Mouse (Mus musculus) MEL (cell line): ENCODE results near the gene Vav2. TPM values are rescaled to one million over a fixed set of nuclear protein-coding genes. Genes with fewer than 3 reads are reported as not detected.
A peak's percentile ranks its signal among the peaks of the same experiment; 100 is the strongest.

Experiments used
- DNase-seq: peaks from one replicate; pipeline ENCODE4 v3.0.0; 2011; ENCODE audit warnings: low read depth, low spot score
- H3K27ac ChIP-seq: 2 replicates; pipeline ENCODE4 v1.5.1; 2012; ENCODE audit warnings: low read depth, mild to moderate bottlenecking, control low read depth, low read length, moderate library complexity; ENCODE audit not compliant: control insufficient read depth
- H3K27me3 ChIP-seq, 2 experiments: fragments of 150-350 bp in 1 of 2; sonication (generic) in 1 of 2; 2 replicates each; pipeline ENCODE4 v1.6.1; 2012; ENCODE audit warnings: low read length in 2 of 2, mild to moderate bottlenecking in 2 of 2, improper control_type of control experiment in 1 of 2, moderate library complexity in 1 of 2; ENCODE audit not compliant: insufficient read depth in 2 of 2, control insufficient read depth in 1 of 2
- H3K36me3 ChIP-seq, 2 experiments: 2 replicates each; pipeline ENCODE4 v1.6.1; 2012 to 2014; ENCODE audit warnings: low read length in 2 of 2, improper control_type of control experiment in 1 of 2, inconsistent platforms in 1 of 2, mild to moderate bottlenecking in 1 of 2; ENCODE audit not compliant: insufficient read depth in 2 of 2, control insufficient read depth in 1 of 2
- H3K4me1 ChIP-seq, 2 experiments: fragments of 150-350 bp in 1 of 2; sonication (generic) in 1 of 2; 2 replicates each; pipeline ENCODE4 v1.6.1; 2012; ENCODE audit warnings: low read length in 2 of 2, improper control_type of control experiment in 1 of 2, mild to moderate bottlenecking in 1 of 2; ENCODE audit not compliant: insufficient read depth in 2 of 2, control insufficient read depth in 1 of 2
- H3K4me3 ChIP-seq, 2 experiments: fragments of 150-350 bp in 1 of 2; sonication (generic) in 1 of 2; 2 replicates each; pipeline ENCODE4 v1.5.1; 2012; ENCODE audit warnings: low read depth in 2 of 2, low read length in 2 of 2, mild to moderate bottlenecking in 2 of 2, moderate library complexity in 2 of 2, control low read depth in 1 of 2, improper control_type of control experiment in 1 of 2; ENCODE audit not compliant: control insufficient read depth in 1 of 2, insufficient read depth in 1 of 2
- H3K79me2 ChIP-seq: 2 replicates; pipeline ENCODE4 v1.6.1; 2012; ENCODE audit warnings: mild to moderate bottlenecking, low read length, moderate library complexity; ENCODE audit not compliant: control insufficient read depth, poor library complexity, insufficient read depth
- H3K9ac ChIP-seq: 2 replicates; pipeline ENCODE4 v1.6.1; 2012; ENCODE audit warnings: low read depth, mild to moderate bottlenecking, control low read depth, low read length, moderate library complexity; ENCODE audit not compliant: control insufficient read depth, poor library complexity, severe bottlenecking
- H3K9me3 ChIP-seq: fragments of 150-350 bp; sonication (generic); replicated peaks from 2 replicates; pipeline ENCODE4 v1.6.1; 2012; ENCODE audit warnings: mild to moderate bottlenecking, low read length, improper control_type of control experiment, moderate library complexity; ENCODE audit not compliant: insufficient read depth
- CHD1 ChIP-seq: IDR thresholded peaks from 2 replicates; pipeline ENCODE4 v1.6.1; 2012; ENCODE audit warnings: low read depth, mild to moderate bottlenecking, inconsistent platforms, low read length, improper control_type of control experiment
- ELF1 ChIP-seq: IDR thresholded peaks from 2 replicates; pipeline ENCODE4 v1.6.1; 2014; ENCODE audit warnings: low read depth, mild to moderate bottlenecking, inconsistent platforms, low read length, improper control_type of control experiment, moderate library complexity
- ETS1 ChIP-seq: IDR thresholded peaks from 2 replicates; pipeline ENCODE4 v1.6.1; 2012; ENCODE audit warnings: low read depth, mild to moderate bottlenecking, inconsistent platforms, low read length, improper control_type of control experiment, moderate library complexity
- GABPA ChIP-seq: IDR thresholded peaks from 2 replicates; pipeline ENCODE4 v1.6.1; 2012; ENCODE audit warnings: low read depth, mild to moderate bottlenecking, inconsistent platforms, low read length, improper control_type of control experiment, moderate library complexity
- GATA1 ChIP-seq: IDR thresholded peaks from 2 replicates; pipeline ENCODE4 v1.6.1; 2011; ENCODE audit warnings: low read depth, low read length, improper control_type of control experiment
- HCFC1 ChIP-seq: IDR thresholded peaks from 2 replicates; pipeline ENCODE4 v1.6.1; 2012; ENCODE audit warnings: low read depth, mild to moderate bottlenecking, inconsistent platforms, low read length, improper control_type of control experiment, moderate library complexity
- MAFK ChIP-seq: IDR thresholded peaks from 2 replicates; pipeline ENCODE4 v1.6.1; 2011; ENCODE audit warnings: low read depth, mild to moderate bottlenecking, low read length, improper control_type of control experiment, borderline replicate concordance
- MAX ChIP-seq: IDR thresholded peaks from 2 replicates; pipeline ENCODE4 v1.6.1; 2011; ENCODE audit warnings: low read length, improper control_type of control experiment
- MAZ ChIP-seq: IDR thresholded peaks from 2 replicates; pipeline ENCODE4 v1.6.1; 2012; ENCODE audit warnings: low read depth, mild to moderate bottlenecking, inconsistent platforms, low read length, improper control_type of control experiment
- MYB ChIP-seq: IDR thresholded peaks from 2 replicates; pipeline ENCODE4 v1.6.1; 2011; ENCODE audit warnings: mild to moderate bottlenecking, low read depth, low read length, improper control_type of control experiment
- NELFE ChIP-seq: IDR thresholded peaks from 2 replicates; pipeline ENCODE4 v1.6.1; 2011; ENCODE audit warnings: low read depth, low read length, improper control_type of control experiment
- POLR2A ChIP-seq, 2 experiments: IDR thresholded peaks; 2 replicates each; pipeline ENCODE4 v1.6.1; 2011 to 2012; ENCODE audit warnings: low read length in 2 of 2, mild to moderate bottlenecking in 2 of 2, control low read depth in 1 of 2, improper control_type of control experiment in 1 of 2, low read depth in 1 of 2, moderate library complexity in 1 of 2; ENCODE audit not compliant: control insufficient read depth in 1 of 2, insufficient read depth in 1 of 2, poor library complexity in 1 of 2
- POLR2AphosphoS5 ChIP-seq: IDR thresholded peaks from 2 replicates; pipeline ENCODE4 v1.6.1; 2012; ENCODE audit warnings: low read depth, borderline replicate concordance, mild to moderate bottlenecking, inconsistent platforms, low read length, moderate library complexity, mixed read lengths
- RAD21 ChIP-seq: IDR thresholded peaks from 2 replicates; pipeline ENCODE4 v1.6.1; 2011; ENCODE audit warnings: mild to moderate bottlenecking, low read depth, low read length, improper control_type of control experiment
- TAL1 ChIP-seq: IDR thresholded peaks from 2 replicates; pipeline ENCODE4 v1.6.1; 2012; ENCODE audit warnings: mild to moderate bottlenecking, inconsistent platforms, low read length, moderate library complexity, mixed read lengths
- TBP ChIP-seq: IDR thresholded peaks from 2 replicates; pipeline ENCODE4 v1.8.0; 2011; ENCODE audit warnings: low read depth, low read length, improper control_type of control experiment
- TCF12 ChIP-seq: IDR thresholded peaks from 2 replicates; pipeline ENCODE4 v1.6.1; 2014; ENCODE audit warnings: low read depth, mild to moderate bottlenecking, inconsistent platforms, low read length, improper control_type of control experiment, moderate library complexity
- USF1 ChIP-seq: IDR thresholded peaks from 2 replicates; pipeline ENCODE4 v1.6.1; 2014; ENCODE audit warnings: low read depth, mild to moderate bottlenecking, inconsistent platforms, low read length, improper control_type of control experiment, moderate library complexity
- ZKSCAN1 ChIP-seq: IDR thresholded peaks from 2 replicates; pipeline ENCODE4 v1.6.1; 2012; ENCODE audit warnings: low read depth, mild to moderate bottlenecking, inconsistent platforms, low read length, improper control_type of control experiment, moderate library complexity
- polyA plus RNA-seq, 2 experiments: library from polyadenylated mRNA; stranded (reverse) in 1 of 2; unstranded in 1 of 2; fragments of >175 nt in 1 of 2; fragments of >200 nt in 1 of 2; gene quantifications; 2 replicates each; pipeline versions ENCODE4 v1.2.1 to v1.2.4; 2012; ENCODE audit warnings: low replicate concordance in 2 of 2, low read depth in 1 of 2; ENCODE audit not compliant: insufficient read length in 2 of 2, insufficient read depth in 1 of 2, missing spikeins in 1 of 2
- total RNA-seq: library from RNA; depleted of rRNA; stranded (reverse); fragments of 300-350 nt; gene quantifications from 2 replicates; pipeline ENCODE4 v1.2.3, GENCODE M21; 2012

The Vav2 gene
- total and polyA plus RNA-seq, 3 experiments, result 8.8 to 15.9 TPM; not detected in 1

- TF ChIP-seq TBP, result peak; percentile 91
- TF ChIP-seq, all 39 proteins: peak for 12
These were observed 194.5 kb downstream of the Vav2 start (continued) for GRCm38 (mm10) chr2:27232376-27232775.

GRCm38 (mm10) chr2:27229481-27230105 is 197.2 kb downstream of the Vav2 start:
- H3K79me2 ChIP-seq, result no peaks in the 10 kb centered on the region
- no peak overlapping the region for H3K9ac ChIP-seq
- TF ChIP-seq GATA1 (no peak), ELF1 (no peak), POLR2A (IDR thresholded peaks at IDR 0.05; ENCODE audit: control insufficient read depth in 1 of 2, insufficient read depth in 1 of 2, low read depth in 1 of 2, low read length in 2 of 2, poor library complexity in 1 of 2) (no peak), RAD21 (no peak), USF1 (no peak), CHD1 (no peak), POLR2AphosphoS5 (no peak)
- DNase-seq, result no peak
- H3K4me3 ChIP-seq, result no peak overlapping the region
- H3K4me1 ChIP-seq, result peaks cover 2 to 19% of the 10 kb centered on the region in 2 experiments; a peak in 2 of 4 replicates
- no peak overlapping the region for H3K27ac ChIP-seq
- H3K27me3 ChIP-seq, result no peaks in the 10 kb centered on the region
- no peaks in the 10 kb centered on the region for H3K9me3 ChIP-seq
- H3K36me3 ChIP-seq, result peaks cover 0 to 16% of the 10 kb centered on the region in 2 experiments; a peak in 2 of 4 replicates

- peaks cover 0 to 16% of the 10 kb centered on the region in 2 experiments; a peak in 2 of 4 replicates for H3K36me3 ChIP-seq
- H3K27me3 ChIP-seq, result no peaks in the 10 kb centered on the region
- no peaks in the 10 kb centered on the region for H3K9me3 ChIP-seq
- no peak overlapping the region for H3K9ac ChIP-seq
- H3K27ac ChIP-seq, result no peak overlapping the region
- H3K79me2 ChIP-seq, result no peaks in the 10 kb centered on the region
- TF ChIP-seq TAL1 (no peak), MAX (no peak), CHD1 (no peak), TBP (no peak), HCFC1 (no peak), USF1 (no peak), POLR2A (IDR thresholded peaks at IDR 0.05; ENCODE audit: control insufficient read depth in 1 of 2, insufficient read depth in 1 of 2, low read depth in 1 of 2, low read length in 2 of 2, poor library complexity in 1 of 2) (no peak), TCF12 (no peak), ETS1 (no peak), NELFE (no peak), ZKSCAN1 (no peak), POLR2AphosphoS5 (no peak), ELF1 (no peak), MAFK (no peak), MYB (no peak), RAD21 (no peak; the same call in 1 of the 2 replicates), GABPA (no peak), MAZ (no peak)
- TF ChIP-seq, all 39 proteins: peak for 0
- no peak overlapping the region for H3K4me3 ChIP-seq
- peaks cover 2 to 19% of the 10 kb centered on the region in 2 experiments; a peak in 2 of 4 replicates for H3K4me1 ChIP-seq
- DNase-seq, result no peak
These were observed 197.9 kb downstream of the Vav2 start for GRCm38 (mm10) chr2:27228809-27229480.
